Mouse (Mus musculus) CD4-positive helper T cell, adult 2 months (primary cell): Measurements from ENCODE around the gene Styxl1.

Experiments used
- DNase-seq: peaks from one replicate; pipeline ENCODE4 v3.0.0-alpha.2; 2012; ENCODE audit warnings: low read depth, missing footprints, low spot score

Gene Styxl1

GRCm38 (mm10) chr5:135702190-135702589 lies 76.0 kb downstream of the Styxl1 start:
- no peak for DNase-seq

GRCm38 (mm10) chr5:135701601-135702000 lies 76.6 kb downstream of the Styxl1 start:
- DNase-seq: no peak

- no peak for DNase-seq
Measured at GRCm38 (mm10) chr5:135697711-135698111, 80.5 kb downstream of the Styxl1 start.
